Mouse (Mus musculus) hindbrain, embryonic 13.5 days (tissue): ENCODE measurements around the gene Cox7a1. TPM values are rescaled to one million over a fixed set of nuclear protein-coding genes. Genes with fewer than 3 reads are reported as not detected.

Experiments used
- ATAC-seq: fragments of 200-750 bp; cut with Nextera tagmentation; 2 replicates; pipeline ENCODE4 v1.8.0; 2017; ENCODE audit warnings: moderate TSS enrichment; ENCODE audit not compliant: low FRiP score
- H3K27ac ChIP-seq: fragments of 300-500 bp; sonication (generic); 2 replicates; pipeline ENCODE4 v1.5.1; 2015; ENCODE audit warnings: inconsistent platforms, mild to moderate bottlenecking, moderate library complexity
- H3K27me3 ChIP-seq: fragments of 300-500 bp; sonication (generic); 2 replicates; pipeline ENCODE4 v1.6.1; 2015; ENCODE audit warnings: mild to moderate bottlenecking, inconsistent platforms
- H3K36me3 ChIP-seq: fragments of 300-500 bp; sonication (generic); 2 replicates; pipeline ENCODE4 v1.6.1; 2015; ENCODE audit warnings: mild to moderate bottlenecking, inconsistent platforms
- H3K4me1 ChIP-seq: fragments of 300-500 bp; sonication (generic); replicated peaks from 2 replicates; pipeline ENCODE4 v1.6.1; 2015; ENCODE audit warnings: inconsistent platforms
- H3K4me2 ChIP-seq: fragments of 300-500 bp; sonication (generic); 2 replicates; pipeline ENCODE4 v1.6.1; 2015; ENCODE audit warnings: inconsistent platforms, mild to moderate bottlenecking, moderate library complexity
- H3K4me3 ChIP-seq: fragments of 300-500 bp; sonication (generic); 2 replicates; pipeline ENCODE4 v1.5.1; 2015; ENCODE audit warnings: mild to moderate bottlenecking, inconsistent platforms
- H3K9ac ChIP-seq: fragments of 300-500 bp; sonication (generic); 2 replicates; pipeline ENCODE4 v1.6.1; 2015; ENCODE audit warnings: mild to moderate bottlenecking, inconsistent platforms
- H3K9me3 ChIP-seq: fragments of 300-500 bp; sonication (generic); 2 replicates; pipeline ENCODE4 v1.6.1; 2016; ENCODE audit warnings: inconsistent platforms
- WGBS: fragments of 180-500 bp; shearing (Covaris S2); methylation state at CpG from one replicate; pipeline ENCODE4 v1.1.7; 2015; 5-methylcytosine and 5-hydroxymethylcytosine counted together
- polyA plus RNA-seq: library from polyadenylated mRNA; unstranded; fragments of >200 nt; fragmentation: Nextera tagmentation; extraction: Ambion mirVana; gene quantifications from 2 replicates; pipeline ENCODE4 v1.2.1, GENCODE M21; 2015

The Cox7a1 gene
- polyA plus RNA-seq, 1 experiment from 2014 or later, result 8.0 TPM

DNA sequence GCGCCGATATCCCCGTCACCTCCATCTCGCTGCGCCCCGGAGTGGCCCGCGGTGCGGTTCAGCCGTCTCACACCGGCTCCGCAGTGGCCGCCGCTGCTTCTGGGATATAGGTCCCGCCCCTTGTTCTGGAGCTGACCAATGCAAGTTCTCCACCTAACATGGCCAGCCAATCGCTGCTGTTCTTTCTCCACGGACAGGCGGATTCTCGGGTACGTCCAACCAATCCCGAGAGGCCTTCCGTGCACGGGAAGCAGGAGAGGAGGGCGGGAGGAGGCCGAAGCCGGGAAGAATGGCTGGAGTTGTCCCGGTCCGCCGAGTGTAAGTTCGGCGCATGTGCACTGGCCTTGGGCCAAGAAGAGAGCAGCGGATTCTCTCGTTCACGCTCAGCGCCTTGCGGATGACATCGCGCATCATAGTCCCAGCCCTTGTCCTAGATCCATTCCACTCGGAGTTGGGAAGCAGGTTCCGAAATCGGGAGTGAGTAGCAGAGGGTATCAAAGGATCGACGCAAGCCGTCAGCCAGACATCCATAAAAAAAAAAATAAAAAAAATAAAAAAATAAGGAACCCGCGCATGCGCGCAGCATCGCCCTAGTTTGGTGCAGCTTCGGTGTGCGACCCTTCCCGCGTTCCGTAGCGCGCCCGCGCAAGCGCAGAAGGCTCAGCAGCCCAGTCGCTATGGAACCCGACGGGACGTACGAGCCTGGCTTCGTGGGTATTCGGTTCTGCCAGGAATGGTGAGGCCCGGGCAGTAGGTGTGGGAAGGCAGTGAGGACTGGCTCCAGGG, 47.9 kb downstream of the Cox7a1 start, which contains the start of the genes Polr2i and Tbcb:
Gene Polr2i, plus strand, starts transcription at position 280 of the 786 bp plus-strand sequence.
Gene Tbcb, minus strand, starts transcription at position 604 of the 786 bp plus-strand sequence.
- Histone ChIP-seq H3K27me3 (no peaks in the 10 kb centered on the region), H3K9me3 (no peaks in the 10 kb centered on the region), H3K4me3 (peak within 1 kb of the TSS; percentile 72), H3K4me2 (peak within 1 kb of the TSS; percentile 78), H3K4me1 (peaks cover 22% of the 10 kb centered on the region), H3K36me3 (peaks cover 51% of the 10 kb centered on the region), H3K27ac (peak within 1 kb of the TSS; percentile 97), H3K9ac (peak within 1 kb of the TSS; percentile 82)
- ATAC-seq, result peak; percentile 94
- WGBS, result under 1% methylated on average over 67 of the region's 67 CpGs

DNA sequence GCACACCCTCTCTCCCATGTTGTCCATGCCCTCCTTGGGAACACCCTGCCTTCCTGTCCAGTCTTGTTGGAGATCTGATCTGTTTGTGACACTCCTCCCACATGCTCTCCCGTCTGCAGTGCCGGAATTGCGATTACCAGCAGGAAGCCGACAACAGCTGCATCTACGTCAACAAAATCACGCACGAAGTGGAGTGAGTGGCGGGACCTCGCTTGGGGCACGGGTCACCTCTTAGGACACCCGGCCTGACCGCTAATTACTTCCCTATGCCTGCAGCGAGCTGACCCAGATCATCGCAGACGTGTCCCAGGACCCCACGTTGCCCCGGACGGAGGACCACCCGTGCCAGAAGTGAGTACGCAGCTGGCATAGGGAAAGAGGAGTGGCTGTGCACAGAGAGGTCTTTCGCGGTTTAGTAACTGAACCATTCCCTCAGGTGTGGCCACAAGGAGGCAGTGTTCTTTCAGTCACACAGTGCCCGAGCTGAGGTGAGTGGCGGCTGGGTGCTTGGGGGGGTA, 48.7 kb downstream of the Cox7a1 start:
- peak overlapping the region; percentile 72 for H3K4me3 ChIP-seq
- peak; percentile 3; the same call in 1 of the 2 replicates for ATAC-seq
- H3K27ac ChIP-seq, result peak overlapping the region; percentile 97
- WGBS, result 6% methylated on average over 24 of the region's 24 CpGs
- H3K4me1 ChIP-seq, result peaks cover 22% of the 10 kb centered on the region
- peak overlapping the region; percentile 82 for H3K9ac ChIP-seq
- no peaks in the 10 kb centered on the region for H3K9me3 ChIP-seq
- H3K4me2 ChIP-seq, result peak overlapping the region; percentile 67
- H3K36me3 ChIP-seq, result peaks cover 43% of the 10 kb centered on the region
- no peaks in the 10 kb centered on the region for H3K27me3 ChIP-seq

DNA sequence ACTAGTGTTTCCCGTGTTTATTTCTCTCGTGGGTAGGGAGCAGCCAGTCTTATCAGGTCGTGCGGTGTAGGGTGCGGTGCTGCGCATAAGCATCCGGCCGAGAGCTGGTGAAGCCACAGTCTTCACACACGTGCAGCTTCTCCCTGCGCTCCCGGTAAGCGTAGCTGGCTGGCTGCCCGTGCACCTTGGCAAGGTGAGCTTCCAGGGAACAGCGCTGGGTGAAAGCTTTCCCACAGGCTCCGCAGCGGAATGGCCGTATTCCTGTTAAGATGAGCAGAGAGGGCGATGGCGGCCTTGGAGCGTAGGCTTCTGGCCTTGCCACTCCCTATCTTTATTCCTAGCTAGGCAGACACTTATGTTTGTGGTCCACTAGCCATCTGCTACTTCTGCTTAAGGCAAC, 49.4 kb downstream of the Cox7a1 start:
- no peak overlapping the region for H3K27ac ChIP-seq
- no peaks in the 10 kb centered on the region for H3K27me3 ChIP-seq
- H3K9me3 ChIP-seq, result no peaks in the 10 kb centered on the region
- peaks cover 22% of the 10 kb centered on the region for H3K4me1 ChIP-seq
- peak overlapping the region; percentile 16; the same call in 1 of the 2 replicates for H3K9ac ChIP-seq
- peak overlapping the region; percentile 67 for H3K4me2 ChIP-seq
- peak overlapping the region; percentile 72; the same call in 1 of the 2 replicates for H3K4me3 ChIP-seq
- no peak for ATAC-seq
- WGBS, result 92% methylated on average over 20 of the region's 20 CpGs
- peaks cover 36% of the 10 kb centered on the region for H3K36me3 ChIP-seq

DNA sequence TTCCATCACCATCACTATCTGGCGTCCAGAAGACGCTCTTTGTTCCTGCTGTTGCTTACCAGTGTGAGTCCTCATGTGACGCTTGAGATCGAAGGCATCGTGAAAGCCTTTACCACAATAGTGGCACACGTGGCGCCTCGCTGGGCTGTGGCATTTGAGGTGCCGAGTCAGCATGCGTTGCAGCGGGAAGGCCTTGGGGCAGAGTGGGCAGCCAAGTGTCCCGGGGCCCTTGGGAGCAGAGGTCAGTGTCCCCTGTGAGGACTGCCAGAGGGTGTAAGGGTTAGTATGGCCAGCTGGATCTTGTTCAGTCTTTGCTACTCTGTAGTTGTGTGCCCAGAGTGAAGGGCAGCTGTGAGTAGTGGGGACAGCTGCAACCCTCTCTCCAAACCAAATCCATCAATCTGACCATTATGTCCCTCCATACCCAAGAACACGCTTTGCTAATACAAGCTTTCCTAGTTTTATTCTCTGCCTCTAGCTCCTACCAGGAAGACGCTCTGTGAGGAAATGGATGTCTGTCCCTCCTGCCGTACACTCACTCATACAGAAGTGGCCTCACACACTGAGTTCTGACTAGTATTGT, 50.4 kb downstream of the Cox7a1 start:
- H3K4me3 ChIP-seq, result no peak overlapping the region
- H3K4me2 ChIP-seq, result no peak overlapping the region
- H3K36me3 ChIP-seq, result peaks cover 32% of the 10 kb centered on the region
- WGBS, result 94% methylated on average over 15 of the region's 15 CpGs
- H3K27ac ChIP-seq, result no peak overlapping the region
- H3K4me1 ChIP-seq, result peaks cover 22% of the 10 kb centered on the region
- no peak for ATAC-seq
- H3K9me3 ChIP-seq, result no peaks in the 10 kb centered on the region
- H3K9ac ChIP-seq, result no peak overlapping the region
- no peaks in the 10 kb centered on the region for H3K27me3 ChIP-seq

DNA sequence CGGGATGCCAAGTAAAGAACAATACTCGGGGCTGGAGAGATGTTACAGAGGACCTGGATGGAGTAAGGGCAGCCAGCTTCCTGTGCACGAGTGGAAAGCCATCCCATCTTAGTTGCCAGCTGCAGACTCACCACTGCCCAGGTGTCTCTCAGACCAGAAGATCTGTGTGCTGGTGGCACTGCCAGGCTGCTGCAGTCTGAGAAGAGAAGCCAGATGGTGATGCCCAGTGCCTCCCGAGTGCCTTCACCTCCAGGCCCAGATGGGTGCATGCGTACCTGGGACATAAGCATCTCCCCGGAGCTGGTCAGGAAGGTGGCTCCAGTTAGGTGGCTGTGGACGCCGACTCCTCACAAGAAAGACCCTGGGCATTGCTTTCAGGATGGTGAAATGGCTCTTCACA, 51.1 kb downstream of the Cox7a1 start:
- peaks cover 27% of the 10 kb centered on the region for H3K36me3 ChIP-seq
- no peak overlapping the region for H3K9ac ChIP-seq
- no peak overlapping the region for H3K4me2 ChIP-seq
- peaks cover 22% of the 10 kb centered on the region for H3K4me1 ChIP-seq
- ATAC-seq, result no peak
- no peak overlapping the region for H3K27ac ChIP-seq
- no peak overlapping the region for H3K4me3 ChIP-seq
- H3K9me3 ChIP-seq, result no peaks in the 10 kb centered on the region
- WGBS, result 91% methylated on average over 8 of the region's 8 CpGs
- no peaks in the 10 kb centered on the region for H3K27me3 ChIP-seq

DNA sequence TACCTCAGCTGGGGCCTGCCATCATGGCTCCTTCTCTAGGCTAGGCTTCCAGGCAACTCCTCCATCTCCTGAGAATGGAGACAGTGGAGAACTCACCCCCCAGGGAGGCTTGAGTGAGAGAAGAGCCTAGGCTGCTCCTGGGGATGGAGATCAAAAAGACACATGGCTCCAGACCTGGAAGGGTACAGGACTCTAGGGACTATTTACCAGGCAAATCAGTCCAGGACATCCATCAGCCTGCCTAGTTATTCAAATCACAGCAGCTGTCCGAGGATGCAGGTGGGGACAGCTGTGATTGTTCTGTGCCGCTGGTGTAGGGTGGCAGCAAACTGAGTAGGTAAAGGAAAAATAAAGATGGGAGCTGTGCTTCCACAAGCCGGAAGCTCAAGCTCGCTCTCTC, 51.7 kb downstream of the Cox7a1 start, which contains the start of gene Ovol3:
Gene Ovol3, minus strand, starts transcription at position 101 of the 400 bp plus-strand sequence.
- Histone ChIP-seq H3K27ac (no peak within 1 kb of the TSS), H3K9ac (no peak within 1 kb of the TSS), H3K4me3 (no peak within 1 kb of the TSS), H3K9me3 (no peaks in the 10 kb centered on the region), H3K27me3 (no peaks in the 10 kb centered on the region), H3K36me3 (peaks cover 28% of the 10 kb centered on the region), H3K4me1 (peaks cover 19% of the 10 kb centered on the region), H3K4me2 (no peak within 1 kb of the TSS)
- WGBS, result 84% methylated on average over 4 of the region's 4 CpGs
- no peak for ATAC-seq

Other genes starting within 250 kb of the Cox7a1 start
- 17.5 and 18.4 TPM in 2 replicates for gene Zfp74, start 230.1 kb upstream of the Cox7a1 start, polyA plus RNA-seq
- gene Zfp568, start 200.2 kb upstream of the Cox7a1 start, polyA plus RNA-seq, result 5.5 and 8.0 TPM in 2 replicates
- gene Zfp14, start 132.8 kb upstream of the Cox7a1 start, polyA plus RNA-seq, result 9.4 TPM in 2 replicates
- 12.8 and 12.9 TPM in 2 replicates for gene Zfp82, start 111.2 kb upstream of the Cox7a1 start, polyA plus RNA-seq
- 1.5 and 1.6 TPM in 2 replicates for gene Gm26920, start 93.7 kb upstream of the Cox7a1 start, polyA plus RNA-seq
- gene Zfp566, start 93.6 kb upstream of the Cox7a1 start, polyA plus RNA-seq, result 19.2 and 19.6 TPM in 2 replicates
- gene Zfp260, start 89.4 kb upstream of the Cox7a1 start, polyA plus RNA-seq, result 95.2 and 108 TPM in 2 replicates
- gene Zfp382, start 62.2 kb upstream of the Cox7a1 start, polyA plus RNA-seq, result 17.5 and 19.8 TPM in 2 replicates
- gene Zfp146, start 14.4 kb upstream of the Cox7a1 start, polyA plus RNA-seq, result 17.5 and 18.6 TPM in 2 replicates
- gene Capns1, start 14.7 kb downstream of the Cox7a1 start, polyA plus RNA-seq, result 68.1 and 78.1 TPM in 2 replicates
- gene Polr2i, start 47.8 kb downstream of the Cox7a1 start, polyA plus RNA-seq, result 174 and 175 TPM in 2 replicates
- 383 and 390 TPM in 2 replicates for gene Tbcb, start 48.1 kb downstream of the Cox7a1 start, polyA plus RNA-seq
- gene Ovol3, start 51.6 kb downstream of the Cox7a1 start, polyA plus RNA-seq, result not detected in 2 replicates
- gene Thap8, start 96.0 kb downstream of the Cox7a1 start, polyA plus RNA-seq, result 0.43 and 0.66 TPM in 2 replicates
- gene Wdr62, start 96.3 kb downstream of the Cox7a1 start, polyA plus RNA-seq, result 3.1 and 4.3 TPM in 2 replicates
- 84.2 and 90.1 TPM in 2 replicates for gene Clip3, start 107.6 kb downstream of the Cox7a1 start, polyA plus RNA-seq
- 118 and 126 TPM in 2 replicates for gene Alkbh6, start 124.6 kb downstream of the Cox7a1 start, polyA plus RNA-seq
- gene Syne4, start 130.7 kb downstream of the Cox7a1 start, polyA plus RNA-seq, result 13.1 and 16.8 TPM in 2 replicates
- 0.36 TPM in 1 of 2 replicates, not detected in the other for gene E130208F15Rik, start 137.6 kb downstream of the Cox7a1 start, polyA plus RNA-seq
- gene Sdhaf1, start 139.8 kb downstream of the Cox7a1 start, polyA plus RNA-seq, result 21.4 and 21.6 TPM in 2 replicates
- 13.2 and 13.4 TPM in 2 replicates for gene Lrfn3, start 178.6 kb downstream of the Cox7a1 start, polyA plus RNA-seq
- gene Tyrobp, start 229.6 kb downstream of the Cox7a1 start, polyA plus RNA-seq, result 29.8 and 38.1 TPM in 2 replicates
- 0.52 and 0.88 TPM in 2 replicates for gene Hcst, start 235.7 kb downstream of the Cox7a1 start, polyA plus RNA-seq
- 2.0 TPM in 2 replicates for gene Nfkbid, start 237.6 kb downstream of the Cox7a1 start, polyA plus RNA-seq